Mouse (Mus musculus) cortical plate, adult 2 months (tissue): Measurements from ENCODE around the gene Spem2. TPM values are rescaled to one million over a fixed set of nuclear protein-coding genes. Genes with fewer than 3 reads are reported as not detected.
"Not testable (repeated sequence)": the region's sequence is repeated elsewhere in the genome, so short reads cannot be mapped to it uniquely, and the experiment has no call there.

Source experiments
- H3K27ac ChIP-seq: fragments of 200-500 bp; 2 replicates; pipeline ENCODE4 v1.5.1; 2012; ENCODE audit warnings: low read length, control low read depth, inconsistent platforms; ENCODE audit not compliant: insufficient read depth
- H3K4me1 ChIP-seq: fragments of 200-500 bp; 2 replicates; pipeline ENCODE4 v1.6.1; 2011; ENCODE audit warnings: low read length; ENCODE audit not compliant: control insufficient read depth, insufficient read depth
- H3K4me3 ChIP-seq: fragments of 200-500 bp; 2 replicates; pipeline ENCODE4 v1.5.1; 2011; ENCODE audit warnings: mild to moderate bottlenecking, low read length, control low read depth; ENCODE audit not compliant: insufficient read depth
- CTCF ChIP-seq: fragments of 200-500 bp; IDR thresholded peaks from 2 replicates; pipeline ENCODE4 v1.5.1; 2011; ENCODE audit warnings: mild to moderate bottlenecking, control low read depth, low read length; ENCODE audit not compliant: insufficient read depth; ENCODE audit errors: extremely low read depth
- POLR2A ChIP-seq: fragments of 200-500 bp; IDR thresholded peaks from 2 replicates; pipeline ENCODE4 v1.6.1; 2011; ENCODE audit warnings: mild to moderate bottlenecking, low read length, control low read depth; ENCODE audit not compliant: insufficient read depth; ENCODE audit errors: extremely low read depth
- polyA plus RNA-seq: library from polyadenylated mRNA; depleted of rRNA; stranded (reverse); fragments of >200 nt; gene quantifications from 2 replicates; pipeline ENCODE4 v1.2.3, GENCODE M21; 2012; rRNA removed

Gene Spem2
- not detected in 2 replicates for polyA plus RNA-seq

GRCm38 (mm10) chr11:69818365-69818764, at the start of gene Spem2:
Gene Spem2, minus strand, starts transcription at chr11:69818465.
- TF ChIP-seq POLR2A (no peak), CTCF (no peak)
- Histone ChIP-seq H3K4me3 (no peak within 1 kb of the TSS), H3K27ac (no peak within 1 kb of the TSS), H3K4me1 (no peaks in the 10 kb centered on the region)

GRCm38 (mm10) chr11:69867335-69867734, 49.1 kb upstream of the Spem2 start:
- TF ChIP-seq POLR2A (no peak), CTCF (no peak)
- peaks cover 2% of the 10 kb centered on the region; the same call in 1 of the 2 replicates for H3K4me1 ChIP-seq
- no peak overlapping the region for H3K4me3 ChIP-seq
- H3K27ac ChIP-seq, result no peak overlapping the region

GRCm38 (mm10) chr11:69865561-69865960, 47.3 kb upstream of the Spem2 start:
- Histone ChIP-seq H3K4me3 (no peak overlapping the region), H3K4me1 (peaks cover 2% of the 10 kb centered on the region; the same call in 1 of the 2 replicates), H3K27ac (no peak overlapping the region)
- TF ChIP-seq CTCF (no peak), POLR2A (no peak)

GRCm38 (mm10) chr11:69864138-69864860, 46.0 kb upstream of the Spem2 start:
- TF ChIP-seq POLR2A (no peak), CTCF (no peak)
- Histone ChIP-seq H3K4me1 (peaks cover 2% of the 10 kb centered on the region; the same call in 1 of the 2 replicates), H3K4me3 (no peak overlapping the region), H3K27ac (no peak overlapping the region)

DNA sequence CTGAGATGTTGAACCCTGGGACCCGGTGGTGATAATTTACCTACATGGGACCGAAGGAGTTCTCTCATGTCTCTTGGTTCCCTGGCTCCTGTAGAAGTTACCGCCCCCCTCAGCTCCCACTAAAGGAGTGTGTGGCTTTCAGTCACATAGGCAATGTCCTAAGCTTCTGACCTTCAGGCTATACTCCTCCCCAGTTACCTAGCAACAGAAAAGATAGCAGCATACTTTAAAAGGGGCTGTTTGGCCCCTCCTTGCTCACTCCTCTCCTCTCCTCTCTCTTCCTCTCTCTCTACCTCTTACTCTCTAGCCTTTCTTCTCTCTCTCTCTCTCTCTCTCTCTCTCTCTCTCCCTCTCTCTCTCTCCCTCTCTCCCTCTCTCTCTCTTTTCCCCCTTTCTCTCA, 45.5 kb upstream of the Spem2 start:
- not testable (repeated sequence) for H3K4me1 ChIP-seq, H3K4me3 ChIP-seq, H3K27ac ChIP-seq

DNA sequence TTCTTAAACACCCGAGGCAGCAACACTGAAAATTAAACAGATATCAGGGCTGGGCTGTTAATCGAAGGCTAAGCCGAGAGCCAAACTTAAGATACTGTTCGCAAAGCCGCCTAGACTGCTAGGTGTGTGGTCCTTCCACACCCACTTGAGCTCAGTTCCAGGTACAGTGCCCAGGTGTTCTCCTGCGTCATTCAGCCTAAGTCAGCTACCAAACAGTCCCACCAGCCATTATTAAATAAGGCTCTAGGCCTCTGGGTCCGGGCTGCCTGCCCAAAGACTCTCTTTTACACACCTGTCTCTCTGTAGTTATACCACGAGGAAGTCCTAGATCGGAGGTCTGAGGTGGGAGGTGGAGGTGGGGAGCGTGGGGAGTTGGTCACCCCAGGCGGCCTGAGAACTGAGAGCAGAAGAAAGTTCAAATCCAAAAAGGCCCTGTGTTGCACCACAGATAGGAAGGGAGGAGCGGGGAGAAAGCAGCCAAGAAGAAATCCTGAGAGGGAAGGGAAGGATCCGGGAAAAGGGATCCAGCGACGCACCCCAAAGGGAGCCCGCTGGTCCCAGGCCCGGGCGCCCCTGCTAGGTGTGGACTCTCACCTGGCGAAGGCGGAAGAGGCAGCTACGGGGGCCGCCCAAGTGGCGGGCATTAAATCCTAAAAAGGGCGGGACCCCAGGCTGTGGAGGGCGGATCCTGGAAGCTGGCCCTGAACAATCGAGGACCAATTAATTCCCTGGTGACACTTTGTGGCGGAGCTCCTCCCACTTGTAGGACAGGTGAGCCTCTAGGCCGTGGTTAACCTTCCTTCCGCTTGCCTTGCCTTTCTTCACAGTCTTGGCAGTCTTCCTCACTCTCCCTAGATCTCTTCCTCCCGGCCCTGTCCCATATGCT, 40.1 kb upstream of the Spem2 start, which contains the start of gene Tnk1:
Gene Tnk1, minus strand, starts transcription at position 618 of the 886 bp plus-strand sequence.
- no peak within 1 kb of the TSS for H3K4me3 ChIP-seq
- no peaks in the 10 kb centered on the region for H3K4me1 ChIP-seq
- no peak within 1 kb of the TSS for H3K27ac ChIP-seq
- TF ChIP-seq POLR2A (no peak), CTCF (no peak)

- Histone ChIP-seq H3K4me3 (no peak overlapping the region), H3K4me1 (no peaks in the 10 kb centered on the region), H3K27ac (no peak overlapping the region)
- TF ChIP-seq CTCF, result no peak
- TF ChIP-seq POLR2A, result no peak
These were observed 37.1 kb upstream of the Spem2 start for GRCm38 (mm10) chr11:69855347-69855746.

GRCm38 (mm10) chr11:69854680-69855079, 36.4 kb upstream of the Spem2 start:
- Histone ChIP-seq H3K4me3 (no peak overlapping the region), H3K27ac (no peak overlapping the region), H3K4me1 (no peaks in the 10 kb centered on the region)
- TF ChIP-seq CTCF (no peak), POLR2A (no peak)

GRCm38 (mm10) chr11:69853994-69854393, 35.7 kb upstream of the Spem2 start:
- H3K27ac ChIP-seq, result no peak overlapping the region
- no peaks in the 10 kb centered on the region for H3K4me1 ChIP-seq
- TF ChIP-seq CTCF (no peak), POLR2A (no peak)
- H3K4me3 ChIP-seq, result no peak overlapping the region

DNA sequence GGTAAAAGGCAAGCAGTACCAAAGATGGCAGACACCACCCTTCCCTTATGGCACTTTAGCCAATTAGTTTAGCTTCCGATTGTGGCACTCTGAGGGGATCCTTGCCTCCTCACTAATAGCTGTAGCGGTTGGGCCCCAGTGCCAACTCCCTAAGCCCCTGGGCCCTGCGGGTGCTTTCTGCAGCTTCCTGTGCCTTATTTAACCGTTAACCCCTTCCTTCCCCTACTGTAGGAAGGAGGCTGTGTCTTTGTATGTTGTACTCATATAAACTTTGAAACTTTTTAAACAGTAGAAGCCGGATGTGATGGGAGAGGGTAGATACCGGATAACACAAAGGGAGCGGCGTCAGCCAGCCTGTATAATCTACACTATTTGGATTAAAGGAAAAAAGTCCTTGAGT, 32.5 kb upstream of the Spem2 start:
- Histone ChIP-seq H3K27ac (no peak overlapping the region), H3K4me3 (no peak overlapping the region), H3K4me1 (no peaks in the 10 kb centered on the region)
- TF ChIP-seq CTCF (no peak), POLR2A (no peak)
